Comparison of ENCODE assay signal across 9 mouse cellular contexts in genomic region chr2:32874951-32875674, GRCm38 (mm10). TPM values are rescaled to one million over a fixed set of nuclear protein-coding genes. Genes with fewer than 3 reads are reported as not detected.
A peak's percentile ranks its signal among the peaks of the same experiment; 100 is the strongest.
DNase-seq lines count a peak whose midpoint lies in the region; ATAC-seq lines count a peak whose summit lies in the region.
"Had no signal": no experiment of that assay in that cellular context is flagged by ENCODE, and none has a peak within 500 bp of the region (broad histone marks: within the 10 kb centered on the region; RNA-seq: fewer than 3 reads in every experiment).

No protein-coding gene starts in this region.

- ATAC-seq in heart, embryonic 11.5 days (replicated peaks; ENCODE audit: insufficient number of reproducible peaks, low FRiP score, low TSS enrichment) = no peak
- no peak; the same call in 1 of the 2 replicates for ATAC-seq in intestine, embryonic 14.5 days (replicated peaks; ENCODE audit: low FRiP score, low TSS enrichment, low read depth)
- peak; percentile 32 for ATAC-seq in midbrain, embryonic 13.5 days

- H3K36me3 ChIP-seq in heart, embryonic 11.5 days (ENCODE audit: control insufficient read depth, insufficient read depth, low read length) = no peaks in the 10 kb centered on the region
- H3K36me3 ChIP-seq in intestine, embryonic 14.5 days (ENCODE audit: control insufficient read depth, insufficient read depth, low read length) = no peaks in the 10 kb centered on the region
- H3K36me3 ChIP-seq in midbrain, embryonic 13.5 days = no peaks in the 10 kb centered on the region

- peak overlapping the region; percentile 76 for H3K4me3 ChIP-seq in heart, embryonic 11.5 days (ENCODE audit: low read depth, low read length)
- peak overlapping the region; percentile 71 for H3K4me3 ChIP-seq in brown adipose tissue, adult 24 weeks (ENCODE audit: insufficient read depth, low read depth, low read length)
- H3K4me3 ChIP-seq in intestine, embryonic 14.5 days (ENCODE audit: low read depth, low read length) = peak overlapping the region; percentile 76
- peak overlapping the region; percentile 72 for H3K4me3 ChIP-seq in midbrain, embryonic 13.5 days (replicated peaks)

- H3K27ac ChIP-seq in heart, embryonic 11.5 days (ENCODE audit: low read depth, low read length) = peak overlapping the region; percentile 94
- H3K27ac ChIP-seq in brown adipose tissue, adult 24 weeks (replicated peaks; ENCODE audit: low read depth, low read length) = no peak overlapping the region
- peak overlapping the region; percentile 80 for H3K27ac ChIP-seq in intestine, embryonic 14.5 days (ENCODE audit: low read depth)
- H3K27ac ChIP-seq in midbrain, embryonic 13.5 days = peak overlapping the region; percentile 96

- H3K9ac ChIP-seq in heart, embryonic 11.5 days (ENCODE audit: low read depth, low read length) = peak overlapping the region; percentile 90
- peak overlapping the region; percentile 86 for H3K9ac ChIP-seq in intestine, embryonic 14.5 days (ENCODE audit: low read length)
- peak overlapping the region; percentile 93 for H3K9ac ChIP-seq in midbrain, embryonic 13.5 days (replicated peaks)

- H3K9me3 ChIP-seq in heart, embryonic 11.5 days (replicated peaks; ENCODE audit: control insufficient read depth, low read length) = no peaks in the 10 kb centered on the region
- no peaks in the 10 kb centered on the region for H3K9me3 ChIP-seq in intestine, embryonic 14.5 days (ENCODE audit: control insufficient read depth, low read length)
- no peaks in the 10 kb centered on the region for H3K9me3 ChIP-seq in midbrain, embryonic 13.5 days

- no peaks in the 10 kb centered on the region for H3K27me3 ChIP-seq in heart, embryonic 11.5 days (ENCODE audit: control insufficient read depth, insufficient read depth, low read length)
- no peaks in the 10 kb centered on the region for H3K27me3 ChIP-seq in intestine, embryonic 14.5 days (replicated peaks; ENCODE audit: control insufficient read depth, insufficient read depth, low read length)
- no peaks in the 10 kb centered on the region for H3K27me3 ChIP-seq in midbrain, embryonic 13.5 days
- H3K27me3 ChIP-seq: Patski had no signal

- peaks cover 51% of the 10 kb centered on the region for H3K4me1 ChIP-seq in heart, embryonic 11.5 days (ENCODE audit: control insufficient read depth, insufficient read depth, low read length)
- H3K4me1 ChIP-seq in brown adipose tissue, adult 24 weeks (ENCODE audit: control insufficient read depth, insufficient read depth, insufficient read length, low read length) = peaks cover 7% of the 10 kb centered on the region
- H3K4me1 ChIP-seq in intestine, embryonic 14.5 days (replicated peaks; ENCODE audit: control insufficient read depth, insufficient read depth, low read length) = peaks cover 39% of the 10 kb centered on the region
- H3K4me1 ChIP-seq in midbrain, embryonic 13.5 days (replicated peaks) = peaks cover 54% of the 10 kb centered on the region

- WGBS in heart, embryonic 11.5 days (ENCODE audit: insufficient replicate concordance) = 12% methylated on average over 15 of the region's 15 CpGs
- WGBS in intestine, embryonic 14.5 days = 9% methylated on average over 15 of the region's 15 CpGs
- WGBS in midbrain, embryonic 13.5 days = 9% methylated on average over 15 of the region's 15 CpGs

- peak overlapping the region; percentile 92 for H3K4me2 ChIP-seq in heart, embryonic 11.5 days
- peak overlapping the region; percentile 69 for H3K4me2 ChIP-seq in intestine, embryonic 14.5 days (ENCODE audit: low read length)
- H3K4me2 ChIP-seq in midbrain, embryonic 13.5 days (replicated peaks) = peak overlapping the region; percentile 76

- DNase-seq in heart, postnatal 25 days (ENCODE audit: low spot score) = no peak
- no peak for DNase-seq in intestine, embryonic 14.5 days (ENCODE audit: low spot score)
- DNase-seq in embryo, embryonic 10 days (ENCODE audit: low spot score) = no peak
- no peak for DNase-seq in spleen, postnatal 10 days (ENCODE audit: low spot score in 2 of 2)
- no peak for DNase-seq in adrenal gland, postnatal 36 days

- intact Hi-C loops in heart, postnatal 25 days (cut with DNase I) = no loop called here

RNA-seq across cellular contexts. Expression of gene Fam129b, which starts 0.8 kb away (rescaled TPM):
- 21.5 and 24.2 TPM in 2 replicates for polyA plus RNA-seq in heart, embryonic 11.5 days (2014; fragmentation: Nextera tagmentation; extraction: Ambion mirVana)
- total RNA-seq in heart, postnatal 25 days (2021) = 10 to 100 TPM; 23.8 to 31.9 TPM
- 4.9 and 5.9 TPM in 2 replicates for polyA plus RNA-seq in brown adipose tissue, adult 24 weeks (2012; ENCODE audit: insufficient read depth, insufficient read length, missing spikeins)
- 22.3 and 25.2 TPM in 2 replicates for polyA plus RNA-seq in intestine, embryonic 14.5 days (2014; fragmentation: Nextera tagmentation; extraction: Ambion mirVana)
- polyA plus RNA-seq in midbrain, embryonic 13.5 days (2015; fragmentation: Nextera tagmentation; extraction: Ambion mirVana) = 20.9 and 27.5 TPM in 2 replicates
- total RNA-seq in adrenal gland, postnatal 36 days (2021) = 10 to 100 TPM; 15.8 to 32.3 TPM

RNA-seq across cellular contexts. Expression of gene Stxbp1, which starts 28.1 kb away (rescaled TPM):
- 20.6 and 26.1 TPM in 2 replicates for polyA plus RNA-seq in heart, embryonic 11.5 days (2014; fragmentation: Nextera tagmentation; extraction: Ambion mirVana)
- 10 to 100 TPM; 11.0 to 11.7 TPM for total RNA-seq in heart, postnatal 25 days (2021)
- 2.8 and 4.0 TPM in 2 replicates for polyA plus RNA-seq in brown adipose tissue, adult 24 weeks (2012; ENCODE audit: insufficient read depth, insufficient read length, missing spikeins)
- 26.7 and 27.0 TPM in 2 replicates for polyA plus RNA-seq in intestine, embryonic 14.5 days (2014; fragmentation: Nextera tagmentation; extraction: Ambion mirVana)
- polyA plus RNA-seq in midbrain, embryonic 13.5 days (2015; fragmentation: Nextera tagmentation; extraction: Ambion mirVana) = 165 and 168 TPM in 2 replicates
- total RNA-seq in adrenal gland, postnatal 36 days (2021) = 10 to 100 TPM; 21.5 to 30.6 TPM
